Mouse (Mus musculus) naive thymus-derived CD4-positive, alpha-beta T cell, adult 2 months (primary cell): ENCODE measurements around the gene Gpr137c.
A peak's percentile ranks its signal among the peaks of the same experiment; 100 is the strongest.

ENCODE experiments used
- DNase-seq: peaks from one replicate; pipeline ENCODE4 v3.0.0-alpha.2; 2011; ENCODE audit warnings: low read depth

The Gpr137c gene

GRCm38 (mm10) chr14:45219281-45220089 is at the start of gene Gpr137c:
Gene Gpr137c (plus strand): TSS chr14:45219717.
- DNase-seq, result peak; percentile 100

DNA sequence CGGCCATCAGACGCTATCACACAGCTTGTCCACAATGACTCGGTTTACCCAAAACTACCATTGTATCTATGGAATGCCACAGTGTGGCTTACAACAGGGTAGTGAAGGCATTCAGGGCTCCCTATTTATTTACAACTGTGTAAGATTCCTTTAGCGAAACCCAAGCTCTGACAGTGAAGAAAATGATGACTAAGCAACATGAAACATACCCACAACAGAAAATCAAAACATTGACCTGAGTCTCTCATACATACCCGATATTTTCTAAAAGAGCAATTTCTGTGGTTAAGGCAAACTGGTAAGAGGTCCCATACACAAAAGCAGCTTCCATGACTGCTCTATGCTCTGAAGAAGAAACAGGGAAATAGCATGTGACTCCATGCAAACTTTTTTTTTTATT is 47.3 kb upstream of the Gpr137c start:
- no peak for DNase-seq

- no peak for DNase-seq
Observed at GRCm38 (mm10) chr14:45175012-45175740, 44.3 kb upstream of the Gpr137c start.

GRCm38 (mm10) chr14:45179186-45179585 is 40.3 kb upstream of the Gpr137c start:
- no peak for DNase-seq

GRCm38 (mm10) chr14:45179606-45180005 is 39.9 kb upstream of the Gpr137c start:
- DNase-seq, result no peak

DNA sequence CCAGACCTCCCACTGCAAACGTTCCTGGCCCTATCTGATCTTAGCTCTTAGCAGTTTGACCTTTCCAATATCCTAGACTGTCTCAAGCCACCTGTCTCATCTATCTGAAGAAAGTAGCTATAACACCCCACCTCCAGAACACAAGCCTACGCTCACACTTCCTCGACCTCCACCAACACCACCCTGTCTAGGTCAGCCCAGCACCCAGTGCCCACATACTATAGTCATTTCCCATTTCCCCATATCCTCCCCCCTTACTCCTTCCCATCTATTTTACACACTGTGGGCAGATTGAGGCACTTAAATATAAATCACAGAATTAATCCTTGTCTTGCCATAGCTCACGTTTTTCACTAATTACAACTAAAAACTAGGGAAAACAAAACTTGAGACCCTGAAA is 37.9 kb upstream of the Gpr137c start:
- DNase-seq, result no peak

DNA sequence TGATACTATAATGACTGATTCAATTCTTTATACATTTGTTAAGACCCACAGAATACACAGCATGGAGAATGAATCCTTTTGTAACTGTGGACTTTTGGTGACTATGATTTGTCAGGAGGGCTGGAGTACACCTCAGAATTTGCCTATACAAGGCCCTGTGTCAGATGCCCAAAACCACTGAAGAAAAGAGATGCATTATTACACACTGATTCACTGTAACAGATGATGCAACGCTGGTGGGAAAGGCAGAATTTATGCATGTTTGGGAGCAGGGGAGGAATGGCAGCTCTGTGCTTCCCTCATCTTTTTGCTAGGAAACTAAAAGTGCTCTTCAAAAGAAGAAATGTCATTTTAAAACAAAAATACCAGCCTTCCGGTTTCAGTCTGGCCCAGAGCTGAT is 28.5 kb upstream of the Gpr137c start:
- DNase-seq, result no peak

DNA sequence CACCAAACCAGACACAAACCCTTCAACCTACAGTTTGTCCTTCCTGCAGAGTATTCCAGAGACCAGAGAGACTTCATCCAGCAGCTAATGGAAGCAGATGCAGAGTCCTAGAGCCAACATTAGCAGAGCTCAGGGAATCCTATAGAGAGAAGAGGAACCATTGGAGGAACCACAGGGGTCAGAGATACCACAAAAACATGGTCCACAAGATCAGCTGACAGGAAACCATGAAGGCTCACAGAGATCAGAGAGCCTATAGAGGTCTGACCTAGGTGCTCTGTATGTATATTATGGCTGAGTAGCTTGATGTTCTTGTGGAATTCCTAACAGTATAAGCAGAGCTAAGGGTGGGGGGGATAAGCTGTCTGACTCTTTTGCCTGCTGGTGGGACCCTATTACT is 18.9 kb upstream of the Gpr137c start:
- no peak for DNase-seq

- DNase-seq, result no peak
Observed at GRCm38 (mm10) chr14:45210683-45211082, 8.8 kb upstream of the Gpr137c start.

DNA sequence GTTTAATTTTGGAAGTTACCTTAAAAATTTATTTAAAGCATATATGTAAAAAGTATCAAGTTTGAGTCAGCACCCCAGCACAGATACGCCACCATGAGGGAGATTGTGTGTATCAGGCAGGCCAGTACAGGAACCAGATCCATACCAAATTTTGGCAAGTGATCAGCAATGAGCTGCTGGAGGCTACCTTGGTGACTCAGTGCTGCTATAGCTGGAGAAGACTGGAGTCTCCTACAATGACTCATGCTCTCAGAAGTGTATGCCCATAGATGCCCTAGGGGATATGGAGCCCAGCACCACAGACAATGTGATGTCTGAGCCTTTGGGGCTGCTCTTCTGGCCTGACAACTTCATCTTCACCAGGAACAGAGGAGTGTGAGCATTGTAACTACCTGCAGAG is 8.1 kb upstream of the Gpr137c start:
- DNase-seq, result no peak

DNA sequence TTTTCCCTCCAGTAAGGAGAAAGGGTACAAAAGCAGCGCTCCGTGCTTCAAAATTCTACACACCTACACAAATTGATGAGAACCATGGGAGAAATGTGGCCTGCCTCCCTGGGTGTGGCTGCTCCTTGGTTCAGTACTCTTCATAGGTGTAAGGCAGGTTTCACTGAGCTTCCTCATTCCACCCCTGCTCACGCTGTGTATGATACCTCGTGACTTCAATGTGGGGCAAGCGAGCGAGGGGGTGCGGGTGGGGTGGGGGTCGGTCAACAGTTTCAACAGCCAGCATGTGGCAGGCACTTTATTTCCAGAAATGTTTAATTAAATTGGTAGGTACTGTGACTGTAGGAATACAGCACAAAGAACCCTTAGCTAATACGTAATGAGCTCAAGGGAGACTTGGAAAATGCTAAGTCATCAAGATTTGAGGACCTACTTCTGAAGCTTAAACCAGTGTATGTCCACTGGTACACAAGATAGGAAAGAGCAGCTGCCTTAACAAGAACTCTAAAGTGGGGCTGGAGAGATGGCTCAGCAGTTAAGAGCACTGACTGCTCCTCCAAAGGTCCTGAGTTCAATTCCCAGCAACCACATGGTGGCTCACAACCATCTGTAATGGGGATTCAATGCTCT is 2.7 kb upstream of the Gpr137c start:
- no peak for DNase-seq

GRCm38 (mm10) chr14:45217693-45218092 is 1.8 kb upstream of the Gpr137c start:
- no peak for DNase-seq

DNA sequence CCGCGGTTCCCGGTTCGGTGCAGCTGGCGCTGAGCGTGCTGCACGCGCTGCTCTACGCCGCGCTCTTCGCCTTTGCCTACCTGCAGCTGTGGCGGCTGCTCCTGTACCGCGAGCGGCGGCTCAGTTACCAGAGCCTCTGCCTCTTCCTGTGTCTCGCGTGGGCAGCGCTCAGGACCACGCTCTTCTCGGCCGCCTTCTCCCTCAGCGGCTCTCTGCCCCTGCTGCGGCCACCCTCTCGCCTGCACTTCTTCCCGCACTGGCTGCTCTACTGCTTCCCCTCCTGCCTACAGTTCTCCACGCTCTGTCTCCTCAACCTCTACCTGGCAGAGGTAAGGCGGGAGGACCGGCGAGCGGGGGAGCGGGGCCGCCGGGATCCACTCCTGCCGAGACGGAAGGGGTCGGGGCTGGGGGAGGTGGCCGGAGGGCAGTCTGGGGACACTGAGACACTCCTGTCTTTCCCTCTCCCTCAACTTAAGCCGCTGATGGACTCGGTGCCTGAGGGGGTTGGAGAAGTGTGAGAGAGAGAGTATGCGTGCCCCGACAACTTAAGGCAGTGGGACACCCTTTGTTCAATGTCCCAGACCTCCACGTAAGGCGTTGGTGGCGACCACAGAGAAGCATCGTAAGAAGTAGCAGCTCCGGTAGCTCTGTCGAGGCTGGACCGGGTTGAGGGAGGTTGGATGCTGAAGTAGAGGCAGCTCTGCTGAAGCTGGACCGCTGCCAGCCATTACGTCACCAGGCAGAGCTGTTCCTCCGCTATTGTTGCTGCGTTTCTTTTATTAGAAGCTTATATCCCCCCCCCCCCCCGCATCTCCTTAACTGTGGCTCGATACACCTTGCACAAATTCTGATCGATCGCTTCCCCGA is 806 bp downstream of the Gpr137c start, which contains the start of gene Txndc16:
Txndc16 (minus strand) TSS at position 239 of the 867 bp plus-strand sequence.
- peak; percentile 92 for DNase-seq

DNA sequence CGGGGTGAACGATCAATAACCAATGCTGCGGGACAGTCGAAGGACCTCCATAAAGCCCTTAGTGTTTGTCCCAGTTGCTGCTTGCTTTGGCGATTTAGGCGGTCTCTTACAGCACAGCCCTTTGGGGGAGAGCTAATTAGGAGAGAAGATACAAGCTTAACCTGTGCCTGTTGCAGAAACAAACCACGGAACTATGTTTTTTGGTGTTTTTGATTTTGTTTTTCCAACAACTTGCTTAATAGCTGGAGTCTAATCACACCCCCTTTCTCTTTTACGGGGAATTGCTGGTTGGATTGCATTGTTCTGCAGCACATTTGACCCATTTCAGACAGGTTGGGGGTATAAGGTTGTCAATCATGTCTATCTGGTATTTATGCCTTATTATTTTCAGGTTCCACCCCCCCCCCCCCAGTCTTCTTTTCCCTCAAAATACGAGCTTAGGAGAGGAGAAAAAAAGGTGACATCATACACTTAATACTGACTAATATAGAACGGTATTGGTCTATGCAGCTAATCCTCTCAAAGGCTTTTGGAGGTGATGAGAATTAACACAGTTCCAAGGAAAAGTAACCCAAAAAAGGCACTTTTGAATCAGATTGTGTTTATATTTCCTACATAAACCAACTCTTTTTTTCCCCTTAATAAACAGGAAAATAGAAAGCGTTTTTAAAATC is 1.6 kb downstream of the Gpr137c start:
- no peak for DNase-seq

GRCm38 (mm10) chr14:45239042-45239441 is 19.5 kb downstream of the Gpr137c start:
- no peak for DNase-seq

DNA sequence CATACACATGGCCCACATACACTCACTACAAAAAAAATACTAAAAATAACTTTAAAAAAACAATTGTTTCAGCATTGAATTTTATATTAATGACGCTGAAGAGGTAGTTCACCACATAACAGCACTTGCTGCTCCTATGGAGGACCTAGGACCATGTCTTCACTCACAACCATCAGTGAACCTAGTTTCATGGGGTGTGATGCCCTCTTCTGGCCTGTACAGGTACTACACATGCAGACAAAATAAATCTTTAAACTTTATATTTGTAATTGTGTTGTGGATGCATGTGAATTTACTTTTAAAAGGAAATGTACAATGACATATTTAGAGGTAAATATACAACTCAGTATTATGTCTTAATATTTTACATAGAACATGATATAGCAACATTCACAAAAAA is 22.1 kb downstream of the Gpr137c start:
- DNase-seq, result peak; percentile 41

DNA sequence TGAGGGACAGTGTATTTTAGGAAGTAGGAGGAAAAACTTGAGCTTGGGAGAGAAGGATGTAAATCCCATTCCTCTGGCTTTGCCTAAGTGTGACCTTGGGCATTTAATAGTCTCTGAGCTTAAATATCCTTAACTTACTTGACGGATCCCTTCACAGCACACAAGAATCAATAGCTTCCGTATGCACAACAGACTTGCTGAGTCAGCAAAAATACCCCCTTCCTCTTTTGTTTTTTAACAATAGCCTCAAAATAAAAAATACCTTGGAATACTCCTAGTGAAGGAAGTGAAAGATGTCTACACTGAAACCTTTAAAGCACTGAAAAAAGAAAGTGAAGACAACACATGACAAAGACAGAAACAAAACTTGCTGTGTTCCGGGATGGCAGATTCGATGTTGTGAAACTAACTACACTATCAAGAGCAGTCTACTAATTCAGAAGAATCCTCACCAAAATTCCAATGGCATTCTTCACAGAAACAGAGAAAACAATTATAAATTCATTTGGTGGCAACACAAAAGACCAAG is 32.1 kb downstream of the Gpr137c start:
- DNase-seq, result no peak

DNA sequence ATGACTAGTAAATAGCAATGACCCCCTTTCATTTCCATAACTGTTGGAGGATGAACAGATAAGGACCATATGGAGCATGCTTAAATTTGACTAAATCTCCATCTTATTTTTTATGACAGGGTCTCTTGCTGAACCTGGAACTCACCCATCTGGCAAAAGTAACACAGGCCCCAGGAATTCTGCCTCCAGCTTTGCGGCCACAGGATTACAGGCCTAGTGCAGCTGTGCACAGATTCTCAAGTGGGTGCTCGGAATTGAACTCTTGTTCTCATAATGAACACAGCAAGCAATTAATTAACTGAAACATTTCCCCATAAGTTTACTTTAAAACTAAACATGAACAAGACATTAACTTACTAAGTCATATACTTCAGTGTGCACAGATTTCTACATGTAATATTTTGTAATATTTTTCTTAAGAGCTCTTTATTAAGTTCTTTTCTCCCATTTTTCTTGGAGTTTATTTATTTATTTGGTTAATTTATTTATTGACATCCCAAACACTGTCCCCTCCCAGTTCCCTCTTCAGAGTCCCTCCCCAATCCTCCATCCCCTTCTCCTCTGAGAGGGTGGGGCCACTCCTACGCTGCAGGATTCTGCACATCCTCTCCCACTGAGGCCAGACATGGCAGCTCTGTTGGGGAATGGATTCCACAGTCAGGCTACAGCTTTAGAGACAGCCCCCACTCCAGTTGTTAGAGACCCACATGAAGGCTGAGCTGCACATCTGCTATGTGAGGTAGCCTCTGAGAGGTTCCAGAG is 44.5 kb downstream of the Gpr137c start:
- DNase-seq, result no peak

DNA sequence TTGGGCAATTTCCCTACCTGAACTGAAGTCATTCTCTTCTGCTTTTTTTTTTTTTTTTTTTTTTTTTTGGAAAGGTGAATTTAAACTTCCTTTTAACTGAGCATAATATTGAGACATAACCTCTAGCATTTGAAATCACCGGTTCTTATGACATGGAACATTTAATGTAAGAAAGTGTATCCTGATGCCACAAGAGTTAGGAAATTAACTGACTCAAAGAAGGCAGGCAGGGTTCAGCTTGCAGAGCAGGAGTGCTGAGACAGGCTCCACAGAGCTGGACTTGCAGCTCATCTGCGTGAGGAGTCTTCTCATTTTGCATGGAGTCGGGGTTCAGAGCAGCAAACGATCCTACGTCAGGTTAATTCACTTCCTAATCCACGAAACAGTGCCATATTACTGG is 56.3 kb downstream of the Gpr137c start:
- DNase-seq, result no peak

DNA sequence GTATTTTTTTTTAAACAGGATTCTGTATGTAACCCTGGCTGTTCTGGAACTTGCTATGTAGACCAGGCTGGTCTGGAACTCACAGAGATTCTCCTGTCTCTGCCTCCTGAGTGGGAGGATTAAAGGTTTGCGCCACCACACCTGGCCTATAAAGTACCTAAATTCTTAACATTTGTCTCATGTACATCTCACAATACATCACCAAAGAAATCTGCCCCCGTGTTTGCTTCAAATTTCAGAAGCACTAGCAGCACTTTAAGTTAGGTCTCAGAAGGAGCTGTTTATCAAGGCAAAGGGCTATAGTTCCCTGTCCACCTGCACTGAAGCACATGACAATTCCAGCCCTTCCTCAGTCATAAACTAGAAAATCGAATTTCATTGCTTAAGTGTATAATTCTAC is 62.5 kb downstream of the Gpr137c start:
- no peak for DNase-seq
